Mouse (Mus musculus): Measurements from ENCODE around the gene Amz1. TPM values are rescaled to one million over a fixed set of nuclear protein-coding genes. Genes with fewer than 3 reads are reported as not detected.

Amz1 gene
- polyA plus RNA-seq, 1 experiment from 2014 or later: 1.1 TPM

DNA sequence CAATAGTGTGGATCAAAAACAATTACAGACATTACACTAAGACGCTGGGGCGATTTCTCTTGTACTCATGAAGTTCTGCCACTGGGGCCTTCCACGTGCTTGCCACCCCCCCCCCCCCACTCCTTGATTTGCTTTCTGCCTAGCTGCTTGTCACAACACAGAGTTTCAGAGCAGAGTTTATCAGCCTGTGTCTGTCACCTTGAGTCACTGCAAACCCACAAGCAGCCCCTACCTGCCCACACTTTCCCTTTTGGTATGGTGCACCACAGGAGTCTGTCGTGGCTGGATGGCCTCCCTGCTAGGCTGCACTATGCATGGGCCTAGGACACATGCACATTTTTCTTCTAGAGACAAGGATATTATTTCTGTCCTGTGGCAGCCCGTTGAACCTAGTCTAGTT lies 74.8 kb downstream of the Amz1 start:
- H3K36me3 ChIP-seq (ENCODE audit: control insufficient read depth, insufficient read depth, low read length): no peaks in the 10 kb centered on the region; the same call in 1 of the 2 replicates
- no peak overlapping the region for H3K27ac ChIP-seq (ENCODE audit: low read depth, low read length)
- no peak overlapping the region for H3K4me3 ChIP-seq (ENCODE audit: low read length)
- peaks cover 7% of the 10 kb centered on the region; the same call in 1 of the 2 replicates for H3K4me1 ChIP-seq (ENCODE audit: control insufficient read depth, insufficient read depth, low read length)
- H3K4me2 ChIP-seq (replicated peaks; ENCODE audit: low read depth, low read length): no peak overlapping the region
- ATAC-seq (ENCODE audit: low FRiP score, low TSS enrichment): no peak
- H3K9ac ChIP-seq (ENCODE audit: low read depth, low read length): no peak overlapping the region
- 66% methylated on average over 5 of the region's 5 CpGs for WGBS
- H3K27me3 ChIP-seq (ENCODE audit: control insufficient read depth, insufficient read depth, low read length): no peaks in the 10 kb centered on the region
- no peaks in the 10 kb centered on the region for H3K9me3 ChIP-seq (ENCODE audit: control insufficient read depth, low read length)

DNA sequence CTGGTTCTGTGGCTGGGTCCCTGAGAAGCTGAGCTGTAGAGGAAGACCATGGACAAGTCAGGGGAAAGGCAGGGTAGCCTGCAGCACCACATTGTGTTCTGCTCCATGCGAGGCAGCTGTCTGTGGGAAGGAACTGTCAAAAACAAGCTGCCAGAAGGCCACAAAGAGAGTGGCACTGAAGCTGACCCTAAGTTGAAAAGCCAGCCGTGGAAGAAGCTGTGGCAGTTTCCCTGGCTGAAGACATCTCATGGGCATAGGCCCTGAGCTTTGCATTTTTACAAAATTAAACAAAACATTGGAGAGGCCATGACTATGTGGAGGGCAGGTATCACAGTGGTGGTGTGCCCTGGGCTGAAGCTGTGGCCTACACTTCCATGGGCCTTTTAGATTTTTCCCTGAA lies 75.3 kb downstream of the Amz1 start:
- H3K4me2 ChIP-seq (replicated peaks; ENCODE audit: low read depth, low read length): no peak overlapping the region
- no peak overlapping the region for H3K9ac ChIP-seq (ENCODE audit: low read depth, low read length)
- peaks cover 10% of the 10 kb centered on the region; the same call in 1 of the 2 replicates for H3K4me1 ChIP-seq (ENCODE audit: control insufficient read depth, insufficient read depth, low read length)
- H3K9me3 ChIP-seq (ENCODE audit: control insufficient read depth, low read length): no peaks in the 10 kb centered on the region
- WGBS: 69% methylated on average over 2 of the region's 2 CpGs
- H3K27me3 ChIP-seq (ENCODE audit: control insufficient read depth, insufficient read depth, low read length): no peaks in the 10 kb centered on the region
- H3K27ac ChIP-seq (ENCODE audit: low read depth, low read length): no peak overlapping the region
- H3K4me3 ChIP-seq (ENCODE audit: low read length): no peak overlapping the region
- ATAC-seq (ENCODE audit: low FRiP score, low TSS enrichment): no peak
- no peaks in the 10 kb centered on the region; the same call in 1 of the 2 replicates for H3K36me3 ChIP-seq (ENCODE audit: control insufficient read depth, insufficient read depth, low read length)

DNA sequence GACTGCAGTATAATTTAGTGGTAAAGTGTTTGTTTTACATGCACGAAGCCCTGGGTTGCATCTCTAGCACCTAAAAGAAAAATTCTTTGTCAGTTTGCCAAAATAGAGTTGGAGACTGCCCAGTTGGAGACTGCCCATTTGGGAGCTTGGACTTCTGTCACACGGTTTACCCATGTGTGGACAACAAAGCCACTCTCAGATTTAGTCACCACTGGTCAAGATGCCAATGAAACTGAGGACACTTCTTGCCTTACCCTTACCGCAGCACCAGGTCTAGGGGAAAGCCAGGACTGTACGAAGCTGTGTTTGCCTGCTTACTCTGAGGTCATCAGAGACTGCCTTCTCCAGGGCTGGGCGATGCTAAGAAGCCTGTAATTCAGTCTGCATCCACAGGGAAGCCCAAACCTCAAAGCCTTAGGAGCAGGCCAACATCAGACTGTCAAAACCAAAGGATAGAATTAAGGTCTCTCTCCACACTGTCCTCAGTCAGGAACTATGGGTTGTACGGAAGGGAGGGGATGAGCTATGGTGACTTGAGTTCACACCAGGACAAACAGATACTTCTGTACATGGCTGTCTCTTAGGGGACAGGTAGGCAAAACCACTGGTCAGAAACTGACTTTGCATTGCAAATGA lies 76.5 kb downstream of the Amz1 start:
- H3K9ac ChIP-seq (ENCODE audit: low read depth, low read length): no peak overlapping the region
- no peak overlapping the region for H3K4me3 ChIP-seq (ENCODE audit: low read length)
- ATAC-seq (ENCODE audit: low FRiP score, low TSS enrichment): no peak
- no peaks in the 10 kb centered on the region for H3K9me3 ChIP-seq (ENCODE audit: control insufficient read depth, low read length)
- 83% methylated on average over 6 of the region's 6 CpGs for WGBS
- H3K36me3 ChIP-seq (ENCODE audit: control insufficient read depth, insufficient read depth, low read length): no peaks in the 10 kb centered on the region; the same call in 1 of the 2 replicates
- no peaks in the 10 kb centered on the region for H3K27me3 ChIP-seq (ENCODE audit: control insufficient read depth, insufficient read depth, low read length)
- H3K4me2 ChIP-seq (replicated peaks; ENCODE audit: low read depth, low read length): no peak overlapping the region
- H3K27ac ChIP-seq (ENCODE audit: low read depth, low read length): no peak overlapping the region
- peaks cover 11% of the 10 kb centered on the region; the same call in 1 of the 2 replicates for H3K4me1 ChIP-seq (ENCODE audit: control insufficient read depth, insufficient read depth, low read length)

DNA sequence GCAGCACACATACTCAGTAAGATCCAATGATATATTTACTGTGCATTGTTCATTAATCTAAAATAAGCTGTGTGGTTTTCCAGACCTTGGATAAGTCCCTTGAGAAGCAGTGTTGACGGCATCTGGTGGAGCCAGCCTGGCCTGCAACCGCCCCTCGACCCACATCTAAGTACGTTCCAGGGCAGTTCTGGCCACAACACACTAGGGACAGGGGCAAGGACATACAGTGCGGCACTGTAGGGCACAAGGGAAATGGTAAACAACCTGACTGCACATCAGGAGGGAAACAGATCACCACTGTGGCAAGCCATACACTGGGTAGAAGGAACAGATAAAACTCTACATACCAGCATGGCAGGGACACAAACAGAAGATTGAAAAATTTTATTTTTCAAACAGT lies 77.9 kb downstream of the Amz1 start:
- Histone ChIP-seq H3K4me2 (replicated peaks; ENCODE audit: low read depth, low read length) (no peak overlapping the region), H3K27me3 (ENCODE audit: control insufficient read depth, insufficient read depth, low read length) (no peaks in the 10 kb centered on the region), H3K4me3 (ENCODE audit: low read length) (no peak overlapping the region), H3K4me1 (ENCODE audit: control insufficient read depth, insufficient read depth, low read length) (peaks cover 4% of the 10 kb centered on the region; the same call in 1 of the 2 replicates), H3K9me3 (ENCODE audit: control insufficient read depth, low read length) (no peaks in the 10 kb centered on the region), H3K36me3 (ENCODE audit: control insufficient read depth, insufficient read depth, low read length) (no peaks in the 10 kb centered on the region; the same call in 1 of the 2 replicates), H3K9ac (ENCODE audit: low read depth, low read length) (no peak overlapping the region), H3K27ac (ENCODE audit: low read depth, low read length) (no peak overlapping the region)
- no peak for ATAC-seq (ENCODE audit: low FRiP score, low TSS enrichment)
- WGBS: 89% methylated on average over 5 of the region's 5 CpGs

DNA sequence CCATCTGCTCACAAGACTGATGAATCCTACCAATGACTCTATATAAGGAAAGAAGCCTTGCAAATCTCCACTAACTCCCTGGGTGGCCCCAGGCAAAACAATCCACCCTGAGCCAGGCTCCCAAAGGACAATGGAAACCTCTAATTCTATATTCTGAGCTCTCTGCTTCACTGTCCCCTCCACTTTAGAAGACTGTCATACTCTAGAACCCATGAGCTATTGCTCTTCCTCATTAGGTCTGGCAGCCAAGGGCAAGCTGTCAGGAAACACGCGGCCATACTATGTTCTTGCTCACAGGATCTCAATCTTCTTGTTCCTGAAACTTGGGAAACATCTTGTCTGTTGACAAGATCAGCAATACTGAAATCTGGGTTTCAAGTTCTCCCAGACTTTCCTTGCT lies 82.3 kb downstream of the Amz1 start:
- Histone ChIP-seq H3K27me3 (ENCODE audit: control insufficient read depth, insufficient read depth, low read length) (no peaks in the 10 kb centered on the region), H3K4me2 (replicated peaks; ENCODE audit: low read depth, low read length) (no peak overlapping the region), H3K9me3 (ENCODE audit: control insufficient read depth, low read length) (no peaks in the 10 kb centered on the region), H3K36me3 (ENCODE audit: control insufficient read depth, insufficient read depth, low read length) (no peaks in the 10 kb centered on the region), H3K27ac (ENCODE audit: low read depth, low read length) (no peak overlapping the region), H3K4me3 (ENCODE audit: low read length) (no peak overlapping the region), H3K9ac (ENCODE audit: low read depth, low read length) (no peak overlapping the region), H3K4me1 (ENCODE audit: control insufficient read depth, insufficient read depth, low read length) (peaks cover 10% of the 10 kb centered on the region)
- no peak for ATAC-seq (ENCODE audit: low FRiP score, low TSS enrichment)
- 76% methylated on average over 2 of the region's 2 CpGs for WGBS

DNA sequence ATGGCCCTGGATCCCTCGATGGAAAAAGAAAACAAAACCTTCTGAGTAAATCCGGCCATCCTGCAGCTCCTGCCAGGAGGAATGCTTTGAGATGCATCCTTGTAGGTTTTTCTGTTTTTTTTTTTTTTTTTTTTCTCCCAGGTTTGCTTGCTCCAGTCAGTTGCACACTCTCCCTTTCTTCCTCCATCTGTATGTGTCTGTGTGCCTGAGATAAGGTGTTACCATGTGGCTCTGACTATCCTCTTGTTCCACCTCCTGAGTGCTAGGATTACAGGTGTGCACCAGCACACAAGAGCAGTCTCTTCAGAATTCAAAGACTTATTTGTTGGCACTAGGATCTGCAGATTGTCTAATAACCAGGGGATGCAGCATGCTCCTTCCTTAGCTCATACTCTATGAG lies 83.0 kb downstream of the Amz1 start:
- no peak for ATAC-seq (ENCODE audit: low FRiP score, low TSS enrichment)
- Histone ChIP-seq H3K9me3 (ENCODE audit: control insufficient read depth, low read length) (no peaks in the 10 kb centered on the region), H3K27ac (ENCODE audit: low read depth, low read length) (no peak overlapping the region), H3K4me2 (replicated peaks; ENCODE audit: low read depth, low read length) (no peak overlapping the region), H3K36me3 (ENCODE audit: control insufficient read depth, insufficient read depth, low read length) (no peaks in the 10 kb centered on the region), H3K4me3 (ENCODE audit: low read length) (no peak overlapping the region), H3K4me1 (ENCODE audit: control insufficient read depth, insufficient read depth, low read length) (peaks cover 15% of the 10 kb centered on the region), H3K27me3 (ENCODE audit: control insufficient read depth, insufficient read depth, low read length) (no peaks in the 10 kb centered on the region), H3K9ac (ENCODE audit: low read depth, low read length) (no peak overlapping the region)
- WGBS: 43% methylated on average over 2 of the region's 2 CpGs

Other genes with a start within 250 kb of the Amz1 start
- gene Chst12, start 218.6 kb upstream of the Amz1 start, polyA plus RNA-seq (2014; fragmentation: Nextera tagmentation; extraction: Ambion mirVana): 13.3 and 17.5 TPM in 2 replicates
- gene Grifin, start 159.1 kb upstream of the Amz1 start, polyA plus RNA-seq (2014; fragmentation: Nextera tagmentation; extraction: Ambion mirVana): 0.34 TPM in 1 of 2 replicates, not detected in the other
- 32.2 and 39.0 TPM in 2 replicates for gene Lfng, start 116.8 kb upstream of the Amz1 start, polyA plus RNA-seq (2014; fragmentation: Nextera tagmentation; extraction: Ambion mirVana)
- 40.0 and 48.5 TPM in 2 replicates for gene Ttyh3, start 75.1 kb upstream of the Amz1 start, polyA plus RNA-seq (2014; fragmentation: Nextera tagmentation; extraction: Ambion mirVana)
- 19.4 and 26.8 TPM in 2 replicates for gene Iqce, start 21.7 kb upstream of the Amz1 start, polyA plus RNA-seq (2014; fragmentation: Nextera tagmentation; extraction: Ambion mirVana)
- gene Brat1, start 19.1 kb upstream of the Amz1 start, polyA plus RNA-seq (2014; fragmentation: Nextera tagmentation; extraction: Ambion mirVana): 12.0 and 14.6 TPM in 2 replicates
- 20.4 and 22.1 TPM in 2 replicates for gene Gna12, start 106.3 kb downstream of the Amz1 start, polyA plus RNA-seq (2014; fragmentation: Nextera tagmentation; extraction: Ambion mirVana)